In the genomic region with DNA sequence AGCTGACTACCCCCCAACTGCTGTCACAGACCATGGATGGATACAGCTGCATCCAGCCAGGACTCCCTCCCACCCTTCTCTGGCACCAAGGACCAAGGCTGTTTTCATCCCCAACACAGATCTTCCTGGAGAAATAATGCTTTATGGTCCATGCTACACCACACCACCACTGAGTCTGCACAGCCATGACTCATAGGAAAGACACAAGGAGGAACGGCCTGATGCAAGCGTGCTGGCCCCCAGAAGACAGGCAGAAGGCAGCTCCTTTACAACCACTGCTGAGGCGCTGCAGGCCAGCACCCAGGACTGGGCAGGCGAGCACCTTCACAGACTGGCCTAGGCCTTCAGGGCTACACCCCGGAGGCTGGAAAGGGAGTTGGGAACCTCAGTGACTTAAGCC, we compare ENCODE assay signal across 28 mouse cellular contexts.
A peak's percentile ranks its signal among the peaks of the same experiment; 100 is the strongest.
DNase-seq lines count a peak whose midpoint lies in the region; ATAC-seq and TF ChIP-seq lines count a peak whose summit lies in the region.
"Had no signal": no experiment of that assay in that cellular context is flagged by ENCODE, and none has a peak within 500 bp of the region (broad histone marks: within the 10 kb centered on the region; RNA-seq: fewer than 3 reads in every experiment).

No protein-coding gene starts in this region.

- H3K4me1 ChIP-seq in kidney, embryonic 15.5 days, result peaks cover 32% of the 10 kb centered on the region
- H3K4me1 ChIP-seq in midbrain, embryonic 15.5 days, result peaks cover 24% of the 10 kb centered on the region
- peaks cover 5% of the 10 kb centered on the region; the same call in 1 of the 2 replicates for H3K4me1 ChIP-seq in midbrain, embryonic 11.5 days (ENCODE audit: control insufficient read depth, insufficient read depth, low read length)
- peaks cover 12% of the 10 kb centered on the region for H3K4me1 ChIP-seq in cortical plate, adult 2 months (ENCODE audit: control insufficient read depth, insufficient read depth, low read length)

- no peaks in the 10 kb centered on the region for H3K36me3 ChIP-seq in kidney, embryonic 15.5 days
- H3K36me3 ChIP-seq in midbrain, embryonic 15.5 days (replicated peaks), result no peaks in the 10 kb centered on the region
- no peaks in the 10 kb centered on the region for H3K36me3 ChIP-seq in midbrain, embryonic 11.5 days (ENCODE audit: control insufficient read depth, insufficient read depth, low read length)
- H3K36me3 ChIP-seq: embryonic facial prominence, embryonic 15.5 days; forebrain, embryonic 12.5 days; heart, embryonic 13.5 days; hindbrain, embryonic 12.5 days; liver, embryonic 15.5 days; neural tube, embryonic 12.5 days had no signal

- WGBS in kidney, embryonic 15.5 days, result 80% methylated on average over 5 of the region's 5 CpGs
- 93% methylated on average over 5 of the region's 5 CpGs for WGBS in midbrain, embryonic 15.5 days
- WGBS in midbrain, embryonic 11.5 days, result 92% methylated on average over 5 of the region's 5 CpGs

- ATAC-seq in frontal cortex, adult (ENCODE audit: low TSS enrichment), result peak; percentile 55
- no peak; the same call in 1 of the 2 replicates for ATAC-seq in kidney, embryonic 15.5 days (replicated peaks; ENCODE audit: low FRiP score)
- no peak for ATAC-seq in midbrain, embryonic 15.5 days (replicated peaks)
- ATAC-seq in midbrain, embryonic 11.5 days (ENCODE audit: low FRiP score), result no peak
- no peak for ATAC-seq in megakaryocyte progenitor cell, adult 5-6 weeks (replicated peaks; ENCODE audit: poor library complexity)
- ATAC-seq: intestine, postnatal 0 days had no signal

- TF ChIP-seq POLR2A in cortical plate, adult 2 months (IDR thresholded peaks at IDR 0.05; ENCODE audit: extremely low read depth, insufficient read depth, low read length), result no peak

- no peak overlapping the region for H3K4me3 ChIP-seq in kidney, embryonic 15.5 days (replicated peaks)
- no peak overlapping the region for H3K4me3 ChIP-seq in midbrain, embryonic 15.5 days
- no peak overlapping the region for H3K4me3 ChIP-seq in midbrain, embryonic 11.5 days (ENCODE audit: low read depth, low read length)
- no peak overlapping the region for H3K4me3 ChIP-seq in cortical plate, adult 2 months (ENCODE audit: insufficient read depth, low read length)
- H3K4me3 ChIP-seq: embryonic facial prominence, embryonic 15.5 days; forebrain, embryonic 12.5 days; heart, embryonic 13.5 days; hindbrain, embryonic 12.5 days; liver, embryonic 15.5 days; myocyte; neural tube, embryonic 12.5 days had no signal

- no peak for DNase-seq in frontal cortex, adult 2 months (ENCODE audit: extremely low spot score in 1 of 2, low spot score in 1 of 2)
- DNase-seq in kidney, postnatal 10 days, result peak; percentile 13
- DNase-seq in midbrain, embryonic 11.5 days (ENCODE audit: low spot score, missing footprints), result no peak
- DNase-seq: adrenal gland, postnatal 10 days; cerebellum, adult 18-20 months; cerebellum, postnatal 10 days; forebrain, postnatal 0 days; gastrocnemius, postnatal 36 days; heart, postnatal 10 days; kidney, adult 9 months; kidney, postnatal 25 days; lung, embryonic 14.5 days; lung, postnatal 14 days; thymus, postnatal 25 days had no signal

- H3K27me3 ChIP-seq in kidney, embryonic 15.5 days, result no peaks in the 10 kb centered on the region
- no peaks in the 10 kb centered on the region for H3K27me3 ChIP-seq in midbrain, embryonic 15.5 days (replicated peaks)
- H3K27me3 ChIP-seq in midbrain, embryonic 11.5 days (ENCODE audit: control insufficient read depth, insufficient read depth, low read length), result no peaks in the 10 kb centered on the region
- H3K27me3 ChIP-seq: embryonic facial prominence, embryonic 15.5 days; forebrain, embryonic 12.5 days; heart, embryonic 13.5 days; hindbrain, embryonic 12.5 days; liver, embryonic 15.5 days; neural tube, embryonic 12.5 days had no signal

- H3K9me3 ChIP-seq in kidney, embryonic 15.5 days (replicated peaks), result no peaks in the 10 kb centered on the region
- no peaks in the 10 kb centered on the region for H3K9me3 ChIP-seq in midbrain, embryonic 15.5 days
- no peaks in the 10 kb centered on the region for H3K9me3 ChIP-seq in midbrain, embryonic 11.5 days (ENCODE audit: control insufficient read depth, low read length)
- H3K9me3 ChIP-seq: embryonic facial prominence, embryonic 15.5 days; forebrain, embryonic 12.5 days; G1E; heart, embryonic 13.5 days; hindbrain, embryonic 12.5 days; liver, embryonic 15.5 days; neural tube, embryonic 12.5 days had no signal

- H3K4me2 ChIP-seq in kidney, embryonic 15.5 days, result no peak overlapping the region
- no peak overlapping the region for H3K4me2 ChIP-seq in midbrain, embryonic 15.5 days
- no peak overlapping the region for H3K4me2 ChIP-seq in midbrain, embryonic 11.5 days
- H3K4me2 ChIP-seq: embryonic facial prominence, embryonic 15.5 days; forebrain, embryonic 12.5 days; heart, embryonic 13.5 days; hindbrain, embryonic 12.5 days; liver, embryonic 15.5 days; lung, embryonic 14.5 days; neural tube, embryonic 12.5 days had no signal

- no peak overlapping the region for H3K27ac ChIP-seq in kidney, embryonic 15.5 days
- H3K27ac ChIP-seq in midbrain, embryonic 15.5 days, result peak overlapping the region; percentile 60; the same call in 1 of the 2 replicates
- no peak overlapping the region for H3K27ac ChIP-seq in midbrain, embryonic 11.5 days (ENCODE audit: low read depth, low read length)
- peak overlapping the region; percentile 62 for H3K27ac ChIP-seq in cortical plate, adult 2 months (ENCODE audit: insufficient read depth, low read length)
- H3K27ac ChIP-seq: embryonic facial prominence, embryonic 15.5 days; forebrain, embryonic 12.5 days; heart, embryonic 13.5 days; hindbrain, embryonic 12.5 days; liver, embryonic 15.5 days; neural tube, embryonic 12.5 days had no signal

- no peak overlapping the region for H3K9ac ChIP-seq in kidney, embryonic 15.5 days
- H3K9ac ChIP-seq in midbrain, embryonic 15.5 days, result no peak overlapping the region
- H3K9ac ChIP-seq in midbrain, embryonic 11.5 days (ENCODE audit: low read length), result no peak overlapping the region
- H3K9ac ChIP-seq: embryonic facial prominence, embryonic 15.5 days; forebrain, embryonic 12.5 days; forebrain, postnatal 0 days; hindbrain, embryonic 12.5 days; liver, embryonic 15.5 days; neural tube, embryonic 12.5 days had no signal

- TF ChIP-seq CTCF in cortical plate, adult 2 months (IDR thresholded peaks at IDR 0.05; ENCODE audit: extremely low read depth, insufficient read depth, low read length), result no peak

Comparison
In these comparisons a context has a peak if more than half of its experiments do, and no peak if none do; other contexts are left out.
1. H3K27ac ChIP-seq: peak in midbrain, embryonic 15.5 days (single experiment) and cortical plate, adult 2 months (single experiment); none in kidney, embryonic 15.5 days (single experiment) and midbrain, embryonic 11.5 days (single experiment).